Mouse (Mus musculus) ZHBTc4 (cell line): ENCODE data around the gene Gal3st1.

Experiments
- DNase-seq: peaks from one replicate; pipeline ENCODE4 v3.0.0-alpha.2; 2011; ENCODE audit warnings: low read depth, low spot score

Gene Gal3st1

GRCm38 (mm10) chr11:4031961-4032360 is 48.5 kb downstream of the Gal3st1 start:
- no peak for DNase-seq

GRCm38 (mm10) chr11:4033471-4033870 is 50.0 kb downstream of the Gal3st1 start:
- no peak for DNase-seq

- DNase-seq = no peak
Measured at GRCm38 (mm10) chr11:4034169-4034568, 50.7 kb downstream of the Gal3st1 start.

- peak; percentile 84 for DNase-seq
Measured at GRCm38 (mm10) chr11:4035116-4035892, 51.9 kb downstream of the Gal3st1 start.

- no peak for DNase-seq
Measured at GRCm38 (mm10) chr11:4035916-4036315, 52.5 kb downstream of the Gal3st1 start.

- no peak for DNase-seq
Measured at GRCm38 (mm10) chr11:4036365-4037084, 53.1 kb downstream of the Gal3st1 start.

- no peak for DNase-seq
Measured at GRCm38 (mm10) chr11:4039951-4040350, 56.5 kb downstream of the Gal3st1 start.

GRCm38 (mm10) chr11:4041123-4041625 is 57.7 kb downstream of the Gal3st1 start:
- DNase-seq = no peak

GRCm38 (mm10) chr11:4043081-4043480 is 59.6 kb downstream of the Gal3st1 start:
- DNase-seq = no peak

- DNase-seq = no peak
Measured at GRCm38 (mm10) chr11:4046526-4046925, 63.1 kb downstream of the Gal3st1 start.

- DNase-seq = no peak
Measured at GRCm38 (mm10) chr11:4047766-4048165, 64.3 kb downstream of the Gal3st1 start.

GRCm38 (mm10) chr11:4048438-4048837 is 65.0 kb downstream of the Gal3st1 start:
- DNase-seq = no peak
